Mouse (Mus musculus): ENCODE measurements at regions not wholly inside any gene's neighbourhood (a gene's known extent, or its start where the extent isn't known, plus 50 kb on each side); places are given as distances from the start of the nearest gene placed in this dataset.

GRCm38 (mm10) chr8:116241146-116241986 lies 263.4 kb upstream of the Dynlrb2 start:
- Histone ChIP-seq H3K9me3 (ENCODE audit: control insufficient read depth, insufficient read depth, low read depth, low read length) (no peaks in the 10 kb centered on the region), H3K9ac (ENCODE audit: insufficient read depth, low read depth, low read length, poor library complexity, severe bottlenecking) (no peak overlapping the region), H3K27ac (ENCODE audit: insufficient read depth, low read depth, low read length, poor library complexity, severe bottlenecking) (no peak overlapping the region), H3K4me3 (ENCODE audit: insufficient read depth in 1 of 2, low read depth in 1 of 2, low read length in 2 of 2, poor library complexity in 1 of 2, severe bottlenecking in 1 of 2) (no peak overlapping the region), H3K4me1 (ENCODE audit: control insufficient read depth in 2 of 2, insufficient read depth in 2 of 2, low read length in 2 of 2, poor library complexity in 1 of 2) (no peaks in the 10 kb centered on the region), H3K36me3 (ENCODE audit: control insufficient read depth, insufficient read depth, low read length, poor library complexity, severe bottlenecking) (no peaks in the 10 kb centered on the region)
- TF ChIP-seq ZC3H11A (IDR thresholded peaks at IDR 0.05; ENCODE audit: borderline replicate concordance, low read depth, low read length) (no peak), HCFC1 (IDR thresholded peaks at IDR 0.05; ENCODE audit: borderline replicate concordance, insufficient read depth, low read length) (no peak), MAFK (IDR thresholded peaks at IDR 0.05; ENCODE audit: insufficient read depth, low read depth, low read length) (no peak), CHD2 (IDR thresholded peaks at IDR 0.05; ENCODE audit: low read depth, low read length) (no peak), ZNF384 (IDR thresholded peaks at IDR 0.05; ENCODE audit: low read depth, low read length) (no peak)
- in situ Hi-C loops (cut with MboI; ENCODE audit: low sequenced_read_pairs in 2 of 2, unreplicated experiment in 2 of 2) = no loop called here
- DNase-seq (ENCODE audit: low read depth, low spot score) = no peak

GRCm38 (mm10) chr8:116238670-116239069 lies 266.1 kb upstream of the Dynlrb2 start:
- H3K4me3 ChIP-seq (ENCODE audit: insufficient read depth in 1 of 2, low read depth in 1 of 2, low read length in 2 of 2, poor library complexity in 1 of 2, severe bottlenecking in 1 of 2) = no peak overlapping the region
- H3K9ac ChIP-seq (ENCODE audit: insufficient read depth, low read depth, low read length, poor library complexity, severe bottlenecking) = no peak overlapping the region
- no peaks in the 10 kb centered on the region for H3K4me1 ChIP-seq (ENCODE audit: control insufficient read depth in 2 of 2, insufficient read depth in 2 of 2, low read length in 2 of 2, poor library complexity in 1 of 2)
- in situ Hi-C loops (cut with MboI; ENCODE audit: low sequenced_read_pairs in 2 of 2, unreplicated experiment in 2 of 2) = no loop called here
- no peak overlapping the region for H3K27ac ChIP-seq (ENCODE audit: insufficient read depth, low read depth, low read length, poor library complexity, severe bottlenecking)
- H3K9me3 ChIP-seq (ENCODE audit: control insufficient read depth, insufficient read depth, low read depth, low read length) = no peaks in the 10 kb centered on the region
- DNase-seq (ENCODE audit: low read depth, low spot score) = no peak
- TF ChIP-seq MAFK (IDR thresholded peaks at IDR 0.05; ENCODE audit: insufficient read depth, low read depth, low read length) = no peak
- H3K36me3 ChIP-seq (ENCODE audit: control insufficient read depth, insufficient read depth, low read length, poor library complexity, severe bottlenecking) = no peaks in the 10 kb centered on the region

- TF ChIP-seq ZC3H11A (IDR thresholded peaks at IDR 0.05; ENCODE audit: borderline replicate concordance, low read depth, low read length) (no peak), CHD2 (IDR thresholded peaks at IDR 0.05; ENCODE audit: low read depth, low read length) (no peak), MAFK (IDR thresholded peaks at IDR 0.05; ENCODE audit: insufficient read depth, low read depth, low read length) (no peak), ZNF384 (IDR thresholded peaks at IDR 0.05; ENCODE audit: low read depth, low read length) (no peak), HCFC1 (IDR thresholded peaks at IDR 0.05; ENCODE audit: borderline replicate concordance, insufficient read depth, low read length) (no peak)
- in situ Hi-C loops (cut with MboI; ENCODE audit: low sequenced_read_pairs in 2 of 2, unreplicated experiment in 2 of 2) = no loop called here
- H3K4me3 ChIP-seq (ENCODE audit: insufficient read depth in 1 of 2, low read depth in 1 of 2, low read length in 2 of 2, poor library complexity in 1 of 2, severe bottlenecking in 1 of 2) = no peak overlapping the region
- no peaks in the 10 kb centered on the region for H3K36me3 ChIP-seq (ENCODE audit: control insufficient read depth, insufficient read depth, low read length, poor library complexity, severe bottlenecking)
- no peaks in the 10 kb centered on the region for H3K4me1 ChIP-seq (ENCODE audit: control insufficient read depth in 2 of 2, insufficient read depth in 2 of 2, low read length in 2 of 2, poor library complexity in 1 of 2)
- no peak overlapping the region for H3K27ac ChIP-seq (ENCODE audit: insufficient read depth, low read depth, low read length, poor library complexity, severe bottlenecking)
- no peak overlapping the region for H3K9ac ChIP-seq (ENCODE audit: insufficient read depth, low read depth, low read length, poor library complexity, severe bottlenecking)
- DNase-seq (ENCODE audit: low read depth, low spot score) = no peak
- H3K9me3 ChIP-seq (ENCODE audit: control insufficient read depth, insufficient read depth, low read depth, low read length) = no peaks in the 10 kb centered on the region
Measured at GRCm38 (mm10) chr8:116237561-116238100, 267.1 kb upstream of the Dynlrb2 start.

GRCm38 (mm10) chr8:116229654-116230136 lies 275.1 kb upstream of the Dynlrb2 start:
- Histone ChIP-seq H3K4me3 (ENCODE audit: insufficient read depth in 1 of 2, low read depth in 1 of 2, low read length in 2 of 2, poor library complexity in 1 of 2, severe bottlenecking in 1 of 2) (no peak overlapping the region), H3K27ac (ENCODE audit: insufficient read depth, low read depth, low read length, poor library complexity, severe bottlenecking) (no peak overlapping the region), H3K4me1 (ENCODE audit: control insufficient read depth in 2 of 2, insufficient read depth in 2 of 2, low read length in 2 of 2, poor library complexity in 1 of 2) (no peaks in the 10 kb centered on the region), H3K9me3 (ENCODE audit: control insufficient read depth, insufficient read depth, low read depth, low read length) (no peaks in the 10 kb centered on the region), H3K36me3 (ENCODE audit: control insufficient read depth, insufficient read depth, low read length, poor library complexity, severe bottlenecking) (no peaks in the 10 kb centered on the region), H3K9ac (ENCODE audit: insufficient read depth, low read depth, low read length, poor library complexity, severe bottlenecking) (no peak overlapping the region)
- TF ChIP-seq MAFK (IDR thresholded peaks at IDR 0.05; ENCODE audit: insufficient read depth, low read depth, low read length) (no peak), HCFC1 (IDR thresholded peaks at IDR 0.05; ENCODE audit: borderline replicate concordance, insufficient read depth, low read length) (no peak), CHD2 (IDR thresholded peaks at IDR 0.05; ENCODE audit: low read depth, low read length) (no peak), ZC3H11A (IDR thresholded peaks at IDR 0.05; ENCODE audit: borderline replicate concordance, low read depth, low read length) (no peak), ZNF384 (IDR thresholded peaks at IDR 0.05; ENCODE audit: low read depth, low read length) (no peak)
- in situ Hi-C loops (cut with MboI; ENCODE audit: low sequenced_read_pairs in 2 of 2, unreplicated experiment in 2 of 2) = no loop called here
- DNase-seq (ENCODE audit: low read depth, low spot score) = no peak

Measured in ES-E14 (cell line).